Comparison of ENCODE assay signal across 9 mouse cellular contexts in the genomic region with DNA sequence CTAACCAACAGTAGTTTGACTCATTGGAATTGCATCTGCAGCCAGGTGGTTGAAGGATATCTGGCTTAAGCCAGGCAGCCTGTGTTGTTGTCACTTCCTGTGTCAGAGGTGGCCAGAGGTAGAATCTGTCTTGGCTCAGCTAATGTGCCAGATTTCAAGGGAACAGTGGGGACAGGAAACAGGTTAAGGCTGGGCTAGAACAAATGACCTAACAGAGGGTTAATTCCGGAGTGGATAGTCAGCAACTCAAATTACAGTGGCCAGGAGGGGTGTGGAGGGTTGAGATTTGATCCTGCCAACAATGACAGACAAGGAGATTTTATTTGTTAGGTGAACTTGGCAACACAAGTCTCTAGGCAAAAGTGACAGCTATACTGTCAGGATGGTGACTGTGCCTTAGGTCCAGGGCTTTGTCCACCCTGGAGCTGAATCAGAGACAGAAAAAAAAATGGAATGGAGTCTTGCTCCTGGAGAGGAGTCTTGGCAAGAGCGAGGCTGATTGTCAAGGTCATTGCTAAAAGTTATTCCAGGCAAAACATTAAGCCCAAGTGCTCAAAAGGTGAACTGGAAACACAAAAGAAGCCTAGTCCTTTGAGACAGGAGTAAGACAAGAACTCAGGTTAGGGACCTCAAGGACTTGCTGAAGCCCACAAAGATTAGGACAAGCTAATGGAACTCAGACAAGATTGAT.
"Had no signal": no experiment of that assay in that cellular context is flagged by ENCODE, and none has a peak within 500 bp of the region (broad histone marks: within the 10 kb centered on the region; RNA-seq: fewer than 3 reads in every experiment).

No protein-coding gene starts in this region.

- H3K27ac ChIP-seq: kidney, postnatal 0 days; left cerebral cortex, adult 2 months; limb, embryonic 15.5 days; liver, embryonic 14.5 days; midbrain, embryonic 13.5 days; stomach, embryonic 15.5 days had no signal

- H3K4me1 ChIP-seq: stomach, embryonic 15.5 days had no signal

- H3K36me3 ChIP-seq: limb, embryonic 15.5 days; midbrain, embryonic 13.5 days; stomach, embryonic 15.5 days had no signal

- H3K4me2 ChIP-seq: limb, embryonic 15.5 days; midbrain, embryonic 13.5 days; stomach, embryonic 15.5 days had no signal

- H3K4me3 ChIP-seq: left cerebral cortex, adult 2 months; limb, embryonic 15.5 days; midbrain, embryonic 13.5 days; stomach, embryonic 15.5 days had no signal

- H3K9me3 ChIP-seq: limb, embryonic 15.5 days; midbrain, embryonic 13.5 days; stomach, embryonic 15.5 days had no signal

- H3K9ac ChIP-seq: limb, embryonic 15.5 days; liver, embryonic 14.5 days; midbrain, embryonic 13.5 days; stomach, embryonic 15.5 days had no signal

- ATAC-seq: midbrain, embryonic 13.5 days had no signal

- DNase-seq: right cerebral cortex, postnatal 14 days; thymus, adult 2 months; thymus, postnatal 25 days had no signal
